Mouse (Mus musculus): ENCODE measurements around the gene Ric1. TPM values are rescaled to one million over a fixed set of nuclear protein-coding genes. Genes with fewer than 3 reads are reported as not detected.

Ric1 gene
- total and polyA plus RNA-seq, 3 experiments, result 41.0 to 77.2 (median 54.2) TPM

- H3K4me1 ChIP-seq (ENCODE audit: control insufficient read depth in 1 of 2, insufficient read depth in 2 of 2, low read length in 2 of 2), result peaks cover 5 to 6% of the 10 kb centered on the region in 2 experiments
- peaks cover 0 to 8% of the 10 kb centered on the region in 2 experiments; a peak in 2 of 4 replicates for H3K36me3 ChIP-seq (ENCODE audit: control insufficient read depth in 1 of 2, insufficient read depth in 2 of 2, low read length in 2 of 2)
- no peaks in the 10 kb centered on the region for H3K79me2 ChIP-seq (ENCODE audit: control insufficient read depth, insufficient read depth, low read length, poor library complexity)
- H3K4me3 ChIP-seq (ENCODE audit: control insufficient read depth in 1 of 2, insufficient read depth in 1 of 2, low read depth in 2 of 2, low read length in 2 of 2), result no peak overlapping the region
- H3K9ac ChIP-seq (ENCODE audit: control insufficient read depth, low read depth, low read length, poor library complexity, severe bottlenecking), result no peak overlapping the region
- no peak overlapping the region for H3K27ac ChIP-seq (ENCODE audit: control insufficient read depth, low read depth, low read length)
- TF ChIP-seq MAFK (IDR thresholded peaks at IDR 0.05; ENCODE audit: borderline replicate concordance, low read depth, low read length) (peak; percentile 94), ETS1 (IDR thresholded peaks at IDR 0.05; ENCODE audit: low read depth, low read length) (no peak)
- peaks cover 0 to 2% of the 10 kb centered on the region in 2 experiments; a peak in 1 of 4 replicates for H3K27me3 ChIP-seq (ENCODE audit: control insufficient read depth in 1 of 2, insufficient read depth in 2 of 2, low read length in 2 of 2)
- DNase-seq (ENCODE audit: low read depth, low spot score), result no peak
- no peaks in the 10 kb centered on the region for H3K9me3 ChIP-seq (replicated peaks; ENCODE audit: insufficient read depth, low read length)
Observed at GRCm38 (mm10) chr19:29656029-29656428, 133.9 kb downstream of the Ric1 start.

Other genes with a start within 250 kb of the Ric1 start
- gene Insl6, start 196.9 kb upstream of the Ric1 start, total RNA-seq (2012; rRNA removed), result 2.2 and 3.1 TPM in 2 replicates
- 1 to 10 TPM in 1 of 2 experiments, not detected in 1; 9.9 TPM for gene Insl6, start 196.9 kb upstream of the Ric1 start, polyA plus RNA-seq (2012; ENCODE audit: insufficient read depth in 1 of 2, insufficient read length in 2 of 2, low read depth in 1 of 2, low replicate concordance in 2 of 2, missing spikeins in 1 of 2)
- gene Rln1, start 187.6 kb upstream of the Ric1 start, total RNA-seq (2012; rRNA removed), result 0.04 TPM in 1 of 2 replicates, not detected in the other
- not detected for gene Rln1, start 187.6 kb upstream of the Ric1 start, polyA plus RNA-seq (2012; ENCODE audit: insufficient read depth in 1 of 2, insufficient read length in 2 of 2, low read depth in 1 of 2, low replicate concordance in 2 of 2, missing spikeins in 1 of 2)
- gene Plgrkt, start 154.9 kb upstream of the Ric1 start, total RNA-seq (2012; rRNA removed), result 107 and 117 TPM in 2 replicates
- gene Plgrkt, start 154.9 kb upstream of the Ric1 start, polyA plus RNA-seq (2012; ENCODE audit: insufficient read depth in 1 of 2, insufficient read length in 2 of 2, low read depth in 1 of 2, low replicate concordance in 2 of 2, missing spikeins in 1 of 2), result 100 to 1,000 TPM in 1 of 2 experiments, not detected in 1; 145 TPM
- 3.1 and 3.2 TPM in 2 replicates for gene Cd274, start 154.8 kb upstream of the Ric1 start, total RNA-seq (2012; rRNA removed)
- 1 to 10 TPM in 1 of 2 experiments, not detected in 1; 5.0 TPM for gene Cd274, start 154.8 kb upstream of the Ric1 start, polyA plus RNA-seq (2012; ENCODE audit: insufficient read depth in 1 of 2, insufficient read length in 2 of 2, low read depth in 1 of 2, low replicate concordance in 2 of 2, missing spikeins in 1 of 2)
- 1.3 and 1.7 TPM in 2 replicates for gene Pdcd1lg2, start 111.4 kb upstream of the Ric1 start, total RNA-seq (2012; rRNA removed)
- 1 to 10 TPM in 1 of 2 experiments, not detected in 1; 5.4 TPM for gene Pdcd1lg2, start 111.4 kb upstream of the Ric1 start, polyA plus RNA-seq (2012; ENCODE audit: insufficient read depth in 1 of 2, insufficient read length in 2 of 2, low read depth in 1 of 2, low replicate concordance in 2 of 2, missing spikeins in 1 of 2)
- 62.3 and 68.4 TPM in 2 replicates for gene Ermp1, start 126.1 kb downstream of the Ric1 start, total RNA-seq (2012; rRNA removed)
- gene Ermp1, start 126.1 kb downstream of the Ric1 start, polyA plus RNA-seq (2012; ENCODE audit: insufficient read depth in 1 of 2, insufficient read length in 2 of 2, low read depth in 1 of 2, low replicate concordance in 2 of 2, missing spikeins in 1 of 2), result 100 to 1,000 TPM in 1 of 2 experiments, 10 to 100 TPM in 1; 82.0 to 167 TPM
- 0.27 and 0.69 TPM in 2 replicates for gene Mlana, start 175.5 kb downstream of the Ric1 start, total RNA-seq (2012; rRNA removed)
- under 1 TPM in 1 of 2 experiments, not detected in 1; 0.78 TPM for gene Mlana, start 175.5 kb downstream of the Ric1 start, polyA plus RNA-seq (2012; ENCODE audit: insufficient read depth in 1 of 2, insufficient read length in 2 of 2, low read depth in 1 of 2, low replicate concordance in 2 of 2, missing spikeins in 1 of 2)

Measured in MEL (cell line).